Mouse (Mus musculus) mouse embryonic stem cell (cell line): ENCODE data around the gene Sprn.

ENCODE experiments used
- in situ Hi-C, 2 experiments: fragments of 300-500 bp; cut with MboI; formaldehyde crosslinking; loops; 1 replicate in 1 of 2; 3 replicates in 1 of 2; pipeline ENCODE4 v1.14.3; 2019 to 2020; ENCODE audit warnings: low sequenced_read_pairs in 2 of 2, low pct_unique_long_range_greater_than_20kb in 1 of 2, mixed read lengths in 1 of 2; ENCODE audit not compliant: unreplicated experiment in 1 of 2

Sprn gene

DNA sequence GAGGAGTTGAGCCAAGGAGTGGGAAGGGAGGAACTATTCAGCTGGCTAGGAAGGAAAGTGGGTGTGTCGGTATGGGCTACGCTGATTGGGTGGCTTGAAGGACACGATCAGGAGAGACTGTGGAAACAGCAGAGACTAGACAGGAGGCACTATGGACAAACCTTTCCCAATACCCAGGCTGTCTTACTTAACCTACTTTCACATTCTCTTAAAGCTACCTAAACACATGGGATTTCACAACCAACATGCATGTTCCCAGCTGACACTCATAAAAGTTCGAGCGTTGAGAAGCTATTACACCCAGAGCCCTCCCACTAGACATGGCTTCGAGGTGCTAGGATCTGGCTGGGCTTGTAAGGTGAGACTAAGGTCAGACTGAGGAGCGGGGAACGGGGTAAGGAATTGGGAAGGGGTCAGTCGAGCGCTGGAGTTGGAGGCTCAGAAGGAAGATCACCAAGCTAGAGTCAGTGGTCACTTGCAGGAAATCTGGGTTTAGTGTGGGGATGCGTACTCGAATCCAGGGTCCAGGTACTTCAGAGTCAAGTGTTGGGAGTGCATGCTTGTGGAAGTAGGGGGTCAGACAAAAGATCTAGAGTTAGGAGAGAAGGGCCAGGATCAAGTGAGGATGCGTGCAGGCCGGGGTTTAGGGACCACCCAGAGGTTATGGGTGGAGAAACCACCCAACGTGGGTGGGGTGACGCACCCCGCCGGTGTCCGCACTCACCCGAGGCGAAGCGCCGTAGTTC lies 38.9 kb downstream of the Sprn start, which contains the start of gene Paox:
Gene Paox (plus strand): TSS at position 217 of the 746 bp plus-strand sequence.
- in situ Hi-C loops, result no loop called here

DNA sequence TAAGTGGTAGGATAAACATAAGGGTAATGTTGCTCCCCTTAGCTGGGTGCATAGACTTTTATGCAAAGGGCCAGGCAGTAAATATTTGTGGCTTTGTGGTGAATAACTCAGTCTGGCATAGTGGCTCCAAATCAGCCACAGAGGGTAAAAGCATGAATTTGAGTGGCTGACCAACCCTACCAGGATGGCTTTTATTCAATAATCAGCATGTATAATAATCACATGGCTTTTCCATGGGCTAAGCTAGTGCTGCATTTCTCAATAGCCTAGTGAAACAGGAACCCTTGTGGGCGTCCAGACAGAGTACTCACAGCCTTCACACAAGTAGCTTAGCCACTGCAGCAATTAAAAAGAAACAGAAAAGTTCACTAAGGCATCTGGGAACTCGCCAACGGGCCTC lies 42.7 kb downstream of the Sprn start:
- in situ Hi-C loops, result no loop called here

DNA sequence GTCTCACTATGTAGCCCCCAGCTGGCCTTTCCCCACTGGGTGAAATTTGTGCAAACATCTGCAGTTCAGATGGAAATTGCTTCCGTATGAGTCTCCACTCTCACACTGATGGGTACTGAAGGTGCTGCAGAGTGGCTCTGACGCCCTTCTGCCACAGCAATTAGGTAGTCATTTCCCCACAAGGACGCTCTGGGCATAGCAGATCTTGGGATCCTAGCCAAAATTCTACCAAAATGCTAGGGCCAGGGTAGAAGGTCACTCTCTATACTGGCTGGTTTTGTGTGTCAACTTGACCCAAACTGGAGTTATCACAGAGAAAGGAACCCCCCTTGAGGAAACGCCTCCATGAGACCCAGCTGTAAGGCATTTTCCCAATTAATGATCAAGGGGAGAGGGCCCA lies 50.7 kb downstream of the Sprn start:
- in situ Hi-C loops, result no loop called here

DNA sequence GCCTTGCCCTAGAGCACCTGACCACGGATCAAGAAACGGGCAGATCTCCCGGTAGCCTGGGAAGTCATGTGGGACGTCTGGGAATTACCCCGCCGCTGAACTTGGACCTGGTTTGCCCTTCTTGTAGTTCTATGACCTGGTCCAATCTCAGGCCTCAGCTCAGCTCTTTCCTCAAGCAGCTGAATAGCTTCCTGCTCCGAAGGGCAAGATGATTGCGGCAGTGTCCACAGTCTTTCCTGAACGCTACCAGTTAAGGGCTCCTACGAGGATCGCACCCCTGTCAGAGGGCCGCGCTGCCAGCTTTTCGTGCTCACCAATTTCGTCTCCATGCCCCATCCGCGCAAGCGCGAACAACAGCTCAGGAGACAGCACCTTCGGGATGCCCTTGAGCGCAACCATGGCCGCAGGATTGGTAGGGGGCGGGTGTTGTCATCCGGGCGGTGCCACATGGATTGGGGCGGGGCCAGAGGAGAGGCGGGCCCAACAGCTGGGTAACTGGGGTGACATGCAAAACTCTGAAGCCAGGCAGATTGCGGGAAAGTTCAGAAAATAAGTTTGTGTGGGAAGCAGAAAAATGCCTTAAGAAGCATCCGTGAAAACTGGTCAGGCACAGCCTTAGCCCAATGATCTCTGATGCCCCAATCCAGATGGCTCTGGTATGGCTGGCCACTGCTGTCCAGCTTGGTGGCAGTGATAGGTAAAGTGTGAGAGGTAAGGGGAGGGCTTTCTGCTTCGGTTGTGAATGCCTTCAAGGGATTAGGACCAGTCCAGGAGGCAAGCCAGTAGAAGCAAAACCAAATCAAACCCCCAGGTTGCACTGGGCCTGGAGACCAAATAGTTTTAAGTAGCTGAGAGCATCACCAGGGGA lies 52.5 kb downstream of the Sprn start, which contains the start of gene Fuom:
Gene Fuom (minus strand): TSS at position 449 of the 868 bp plus-strand sequence.
- in situ Hi-C loops, result no loop called here

DNA sequence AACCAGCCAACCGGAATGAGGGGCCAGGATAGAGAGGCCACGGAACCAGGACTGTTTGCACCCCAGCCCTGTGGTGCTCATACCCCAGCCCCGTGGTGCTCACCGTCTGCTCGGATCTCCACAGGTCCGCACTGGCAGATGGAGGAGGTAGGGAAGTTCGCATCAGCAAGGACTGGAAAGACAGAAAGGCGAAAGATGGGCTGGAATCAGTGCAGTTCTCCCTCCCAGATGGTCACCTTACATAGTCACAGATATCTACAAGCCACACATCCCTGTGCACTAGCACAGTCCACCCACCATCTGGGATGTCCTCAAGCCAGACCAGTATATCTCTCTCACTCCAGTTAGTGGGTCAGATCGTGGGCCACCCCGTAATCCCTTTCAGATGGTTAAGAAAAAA lies 53.2 kb downstream of the Sprn start:
- in situ Hi-C loops, result no loop called here
